Mouse (Mus musculus) olfactory bulb, adult 2 months (tissue): ENCODE results near the gene Cmc2. TPM values are rescaled to one million over a fixed set of nuclear protein-coding genes. Genes with fewer than 3 reads are reported as not detected.
A peak's percentile ranks its signal among the peaks of the same experiment; 100 is the strongest.

Source experiments
- H3K27ac ChIP-seq: fragments of 200-500 bp; 2 replicates; pipeline ENCODE4 v1.5.1; 2012; ENCODE audit warnings: low read depth, low read length; ENCODE audit not compliant: insufficient read depth
- H3K4me1 ChIP-seq: fragments of 200-500 bp; 2 replicates; pipeline ENCODE4 v1.6.1; 2012; ENCODE audit warnings: low read length; ENCODE audit not compliant: control insufficient read depth, insufficient read depth
- H3K4me3 ChIP-seq: fragments of 200-500 bp; 2 replicates; pipeline ENCODE4 v1.5.1; 2012; ENCODE audit warnings: mild to moderate bottlenecking, low read depth, low read length, moderate library complexity; ENCODE audit not compliant: insufficient read depth
- CTCF ChIP-seq: fragments of 200-500 bp; IDR thresholded peaks from 2 replicates; pipeline ENCODE4 v1.5.1; 2012; ENCODE audit warnings: low read depth, mild to moderate bottlenecking, low read length, moderate library complexity; ENCODE audit not compliant: insufficient read depth
- POLR2A ChIP-seq: fragments of 200-500 bp; IDR thresholded peaks from 2 replicates; pipeline ENCODE4 v1.6.1; 2012; ENCODE audit warnings: mild to moderate bottlenecking, low read depth, low read length, moderate library complexity; ENCODE audit not compliant: insufficient read depth
- WGBS: fragments of 180-500 bp; shearing (Covaris S2); methylation state at CpG from one replicate; pipeline ENCODE4 v1.1.7; 2018; 5-methylcytosine and 5-hydroxymethylcytosine counted together
- polyA plus RNA-seq: library from polyadenylated mRNA; stranded (reverse); fragments of >200 nt; gene quantifications from 2 replicates; pipeline ENCODE4 v1.2.4, GENCODE M21; 2012; ENCODE audit warnings: low replicate concordance; ENCODE audit not compliant: missing spikeins, insufficient read depth, insufficient read length

Cmc2 gene
- polyA plus RNA-seq, 1 experiment: not detected

DNA sequence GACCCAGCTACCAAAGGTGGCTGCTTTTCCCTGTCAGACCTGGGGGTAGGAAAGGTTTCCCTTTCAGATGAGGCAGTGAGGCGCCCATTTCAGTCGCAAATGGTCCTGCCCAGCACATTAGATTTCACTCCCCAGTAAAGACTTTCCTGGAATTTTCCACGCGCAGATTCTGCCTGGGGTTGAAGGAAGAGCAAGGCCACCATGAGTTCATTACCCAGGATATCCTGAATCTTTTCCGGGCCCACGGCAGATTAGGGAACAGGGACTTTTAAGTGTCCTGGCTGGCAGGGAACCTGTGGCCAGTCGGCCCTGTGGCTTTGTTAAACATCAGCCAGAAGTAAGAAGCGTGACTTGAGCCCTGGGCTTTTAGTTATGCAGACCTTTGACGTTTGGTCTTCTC, 53.9 kb downstream of the Cmc2 start:
- whole genome bisulfite sequencing: 83% methylated on average over 9 of the region's 9 CpGs
- Histone ChIP-seq H3K4me1 (peaks cover 7% of the 10 kb centered on the region), H3K27ac (no peak overlapping the region), H3K4me3 (no peak overlapping the region)
- no peak for TF ChIP-seq POLR2A
- no peak for TF ChIP-seq CTCF

DNA sequence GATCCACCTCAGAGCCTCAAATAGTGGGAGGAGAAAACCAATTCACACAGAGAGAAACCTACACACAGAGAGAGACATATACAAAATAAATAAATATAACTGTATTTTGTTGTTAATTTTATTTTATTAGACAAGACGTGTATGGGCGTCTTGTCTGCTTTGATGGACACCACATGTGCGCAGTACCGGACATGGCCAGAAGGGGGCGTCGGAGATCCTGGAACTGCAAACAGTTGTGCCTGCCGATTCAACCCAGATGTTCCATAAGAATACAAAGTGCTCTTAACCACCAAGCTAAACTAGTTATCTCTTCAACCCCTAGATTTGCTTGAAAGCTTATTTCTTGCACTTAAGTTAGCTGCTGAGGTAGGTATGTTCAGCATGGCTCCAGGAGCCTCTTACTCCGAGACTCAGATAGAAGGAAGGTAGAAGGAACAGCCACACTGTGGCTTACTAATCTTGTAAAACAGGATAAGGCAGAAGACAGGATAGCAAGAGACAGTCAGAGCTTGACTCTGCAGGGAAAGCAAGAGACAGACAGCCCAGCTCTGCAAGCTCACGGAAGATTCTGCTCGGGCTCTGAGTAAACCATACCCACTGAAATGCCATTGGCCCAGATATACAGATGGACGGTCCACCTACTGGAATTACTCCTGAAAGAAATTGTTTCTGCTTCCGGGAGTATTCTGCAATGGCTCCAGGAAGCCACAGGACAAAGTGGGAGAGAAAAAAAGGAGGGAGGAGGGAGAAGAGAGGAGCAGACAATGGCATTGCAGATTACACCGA, 54.9 kb downstream of the Cmc2 start:
- Histone ChIP-seq H3K4me3 (no peak overlapping the region), H3K27ac (no peak overlapping the region), H3K4me1 (peaks cover 7% of the 10 kb centered on the region)
- peak; percentile 61; the same call in 1 of the 2 replicates for TF ChIP-seq CTCF
- TF ChIP-seq POLR2A: no peak
- WGBS: 59% methylated on average over 13 of the region's 13 CpGs

DNA sequence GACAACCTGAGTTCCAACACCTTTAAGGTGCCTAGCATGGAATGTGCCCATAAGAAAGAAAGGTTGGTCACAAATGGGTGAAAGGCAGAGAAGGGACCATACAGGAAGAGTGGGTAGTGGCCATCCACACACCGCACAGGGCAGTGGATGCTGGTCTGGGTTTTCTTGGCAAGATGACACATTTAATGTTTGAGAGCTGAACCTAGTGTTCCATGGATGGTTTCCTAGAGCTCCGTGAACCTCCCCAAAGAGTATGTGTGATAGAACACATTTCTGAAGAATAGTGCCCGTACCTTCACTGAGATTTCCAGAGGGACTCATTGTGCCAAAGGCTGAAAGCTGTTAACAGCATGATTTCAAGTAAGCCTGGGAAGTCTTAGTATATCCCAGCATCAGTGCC, 56.7 kb downstream of the Cmc2 start:
- WGBS: 96% methylated on average over 3 of the region's 3 CpGs
- Histone ChIP-seq H3K4me3 (no peak overlapping the region), H3K4me1 (peaks cover 7% of the 10 kb centered on the region), H3K27ac (no peak overlapping the region)
- TF ChIP-seq POLR2A (no peak), CTCF (no peak)

- H3K4me3 ChIP-seq: no peak overlapping the region
- H3K27ac ChIP-seq: no peak overlapping the region
- WGBS: 74% methylated on average over 9 of the region's 9 CpGs
- TF ChIP-seq CTCF (no peak), POLR2A (no peak)
- peaks cover 7% of the 10 kb centered on the region for H3K4me1 ChIP-seq
Measured at GRCm38 (mm10) chr8:116864022-116864387, 57.2 kb downstream of the Cmc2 start.

GRCm38 (mm10) chr8:116863357-116864021, 57.8 kb downstream of the Cmc2 start:
- WGBS: 5% methylated on average over 30 of the region's 30 CpGs
- TF ChIP-seq POLR2A: no peak
- TF ChIP-seq CTCF: no peak
- Histone ChIP-seq H3K27ac (no peak overlapping the region), H3K4me1 (peaks cover 5% of the 10 kb centered on the region), H3K4me3 (peak overlapping the region; percentile 15)

GRCm38 (mm10) chr8:116862191-116862590, 59.1 kb downstream of the Cmc2 start:
- Histone ChIP-seq H3K4me3 (no peak overlapping the region), H3K4me1 (peaks cover 5% of the 10 kb centered on the region), H3K27ac (no peak overlapping the region)
- TF ChIP-seq POLR2A (no peak), CTCF (no peak)
- 89% methylated on average over 4 of the region's 4 CpGs for WGBS

DNA sequence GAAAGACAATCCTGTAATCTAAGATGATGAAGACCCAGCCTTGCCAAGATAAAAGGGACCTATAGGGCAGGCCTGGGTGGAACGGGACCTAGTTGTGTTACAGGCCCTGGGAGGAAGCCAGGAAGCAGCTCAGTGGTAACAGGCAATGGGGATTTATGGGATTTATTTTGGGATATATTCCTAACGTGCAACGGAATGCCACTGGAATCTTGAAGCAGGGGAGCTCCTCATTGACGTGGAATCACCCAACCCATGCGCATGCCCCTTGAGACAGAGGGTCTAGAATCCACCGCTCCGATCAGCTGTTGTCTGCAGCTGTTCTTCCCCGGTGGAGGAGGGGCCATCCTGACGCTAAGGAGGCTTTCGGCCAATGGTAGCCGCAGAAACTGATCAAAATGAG, 69.2 kb downstream of the Cmc2 start:
- TF ChIP-seq CTCF: no peak
- no peak for TF ChIP-seq POLR2A
- H3K27ac ChIP-seq: no peak overlapping the region
- no peaks in the 10 kb centered on the region for H3K4me1 ChIP-seq
- no peak overlapping the region for H3K4me3 ChIP-seq
- WGBS: 89% methylated on average over 11 of the region's 11 CpGs

GRCm38 (mm10) chr8:116848042-116848441, 73.2 kb downstream of the Cmc2 start:
- no peaks in the 10 kb centered on the region for H3K4me1 ChIP-seq
- 78% methylated on average over 3 of the region's 3 CpGs for WGBS
- no peak for TF ChIP-seq CTCF
- TF ChIP-seq POLR2A: no peak
- H3K27ac ChIP-seq: no peak overlapping the region
- no peak overlapping the region for H3K4me3 ChIP-seq

GRCm38 (mm10) chr8:116842678-116843077, 78.6 kb downstream of the Cmc2 start:
- Histone ChIP-seq H3K4me1 (no peaks in the 10 kb centered on the region), H3K27ac (no peak overlapping the region), H3K4me3 (no peak overlapping the region)
- WGBS: 72% methylated on average over 6 of the region's 6 CpGs
- TF ChIP-seq POLR2A: no peak
- TF ChIP-seq CTCF: no peak

Other genes starting within 250 kb of the Cmc2 start
- gene Cdyl2, start 188.5 kb downstream of the Cmc2 start, polyA plus RNA-seq: not detected in 2 replicates
- not detected in 2 replicates for gene Cenpn, start 275 bp upstream of the Cmc2 start, polyA plus RNA-seq
- gene Atmin, start 21.9 kb upstream of the Cmc2 start, polyA plus RNA-seq: not detected in 2 replicates
- gene 1700030J22Rik, start 57.5 kb upstream of the Cmc2 start, polyA plus RNA-seq: not detected in 2 replicates
- not detected in 2 replicates for gene Gcsh, start 72.1 kb upstream of the Cmc2 start, polyA plus RNA-seq
- gene Pkd1l2, start 161.0 kb upstream of the Cmc2 start, polyA plus RNA-seq: not detected in 2 replicates
- not detected in 2 replicates for gene Bco1, start 174.4 kb upstream of the Cmc2 start, polyA plus RNA-seq
- not detected in 2 replicates for gene Gan, start 236.7 kb upstream of the Cmc2 start, polyA plus RNA-seq